Mouse (Mus musculus) mouse embryonic stem cell (cell line): Measurements from ENCODE around the gene Ptprg.

Source experiments
- in situ Hi-C, 2 experiments: fragments of 300-500 bp; cut with MboI; formaldehyde crosslinking; loops; 1 replicate in 1 of 2; 3 replicates in 1 of 2; pipeline ENCODE4 v1.14.3; 2019 to 2020; ENCODE audit warnings: low sequenced_read_pairs in 2 of 2, low pct_unique_long_range_greater_than_20kb in 1 of 2, mixed read lengths in 1 of 2; ENCODE audit not compliant: unreplicated experiment in 1 of 2

Ptprg gene

DNA sequence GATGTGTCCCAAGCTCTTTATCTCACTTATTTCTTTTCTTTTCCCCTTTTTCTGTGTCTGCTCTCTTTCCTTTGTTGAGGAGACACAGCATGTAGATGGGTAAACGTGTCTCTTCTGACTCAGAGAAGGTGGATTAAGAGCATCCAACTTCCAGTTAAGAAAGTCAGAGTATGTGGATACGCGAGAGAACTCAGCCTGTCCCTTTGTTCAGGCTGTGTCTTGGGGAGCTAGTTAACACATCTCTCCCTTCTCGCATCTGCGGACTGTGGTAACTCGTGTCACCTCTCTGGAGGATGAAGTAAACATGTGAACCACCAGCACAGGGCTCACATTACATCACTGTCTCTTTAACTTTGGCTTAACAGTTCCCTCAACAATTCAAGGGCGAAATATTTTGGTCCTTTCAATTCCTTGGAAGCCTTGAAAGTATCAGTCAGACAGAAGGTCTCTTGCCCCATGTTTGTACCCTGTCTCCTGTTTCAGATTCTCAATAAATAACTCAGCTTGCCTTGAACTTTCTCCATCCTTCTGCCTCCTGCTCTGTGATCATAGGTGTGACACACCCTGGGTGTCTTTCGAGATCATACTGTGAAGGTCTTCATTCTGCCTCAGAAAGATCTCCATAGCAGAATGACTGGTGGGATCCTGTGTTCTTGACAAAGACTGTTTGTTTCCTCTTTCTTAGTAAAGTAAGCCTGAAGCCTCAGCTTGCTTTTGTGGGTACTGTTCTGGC lies 51.0 kb downstream of the Ptprg start:
- in situ Hi-C loops: no loop called here

DNA sequence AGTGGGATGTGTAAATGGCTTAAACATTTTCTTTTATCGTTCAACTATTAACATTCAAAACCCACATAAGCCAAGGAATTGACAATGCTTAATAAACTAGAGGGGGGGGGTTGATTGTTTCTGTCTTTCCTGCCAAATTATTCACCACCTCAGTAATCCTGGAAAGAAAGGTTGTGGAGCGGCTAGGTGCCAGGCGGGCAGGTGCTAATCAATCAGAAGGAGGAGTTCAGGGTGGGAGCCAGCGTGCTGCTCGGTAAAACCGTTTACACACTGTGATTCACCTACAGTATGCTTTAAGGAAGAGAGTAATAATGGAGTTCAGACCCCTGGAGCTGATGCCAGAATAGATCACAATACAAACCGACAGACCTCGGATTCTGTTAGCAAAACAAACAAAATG lies 55.0 kb downstream of the Ptprg start:
- in situ Hi-C loops: no loop called here

DNA sequence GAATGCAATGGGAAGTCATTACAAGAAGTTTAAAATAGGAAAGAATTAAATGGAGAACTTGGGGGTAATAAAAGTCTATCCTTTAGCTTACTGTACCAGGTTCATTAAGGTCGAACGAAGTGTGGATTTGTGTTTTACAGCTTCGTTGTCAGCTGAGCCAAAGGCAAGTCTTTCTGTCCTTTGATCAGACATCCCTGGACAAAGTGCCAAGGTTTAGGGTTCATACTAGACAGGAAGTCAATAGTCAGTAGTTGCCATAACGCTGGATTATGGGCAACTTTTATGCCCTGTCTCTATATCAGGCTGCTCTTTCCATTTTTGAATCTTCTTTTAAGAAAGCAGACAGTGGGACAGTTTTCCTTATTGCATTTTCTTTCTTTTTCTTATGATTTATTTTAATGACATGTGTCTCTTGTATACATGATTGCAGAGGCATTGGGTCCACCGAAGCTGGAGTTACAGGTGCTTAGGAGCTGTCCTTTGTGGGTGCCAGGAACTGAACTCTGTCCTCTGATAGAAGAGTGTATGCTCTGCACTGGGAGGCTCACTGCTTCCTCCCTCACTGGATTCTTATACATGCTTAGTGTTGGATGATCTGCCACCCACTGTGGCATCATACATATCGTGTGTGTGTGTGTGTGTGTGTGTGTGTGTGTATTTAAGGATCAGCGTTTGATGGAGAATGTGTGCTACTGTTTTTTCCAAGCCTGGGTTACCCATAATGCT lies 56.7 kb downstream of the Ptprg start:
- in situ Hi-C loops: no loop called here

DNA sequence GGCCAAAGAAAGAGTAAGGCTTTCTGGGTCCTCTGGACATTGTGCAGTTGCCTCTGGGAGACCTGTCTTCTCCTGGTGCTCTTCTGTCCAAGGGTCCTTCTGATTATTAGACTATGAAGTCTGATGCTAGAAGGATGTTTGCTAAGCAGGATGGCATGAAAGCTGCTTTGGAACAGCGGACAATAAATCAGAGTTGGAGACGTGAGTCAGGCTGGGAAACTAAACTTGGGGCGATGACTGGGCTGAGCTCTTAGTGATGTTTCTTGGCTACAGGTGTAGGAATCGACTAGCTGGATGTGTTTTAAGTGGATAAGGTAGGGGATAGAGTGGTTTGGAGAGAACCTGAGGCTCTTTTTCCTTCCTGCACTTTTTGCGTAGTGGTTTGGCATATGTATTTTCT lies 59.1 kb downstream of the Ptprg start:
- in situ Hi-C loops: no loop called here

DNA sequence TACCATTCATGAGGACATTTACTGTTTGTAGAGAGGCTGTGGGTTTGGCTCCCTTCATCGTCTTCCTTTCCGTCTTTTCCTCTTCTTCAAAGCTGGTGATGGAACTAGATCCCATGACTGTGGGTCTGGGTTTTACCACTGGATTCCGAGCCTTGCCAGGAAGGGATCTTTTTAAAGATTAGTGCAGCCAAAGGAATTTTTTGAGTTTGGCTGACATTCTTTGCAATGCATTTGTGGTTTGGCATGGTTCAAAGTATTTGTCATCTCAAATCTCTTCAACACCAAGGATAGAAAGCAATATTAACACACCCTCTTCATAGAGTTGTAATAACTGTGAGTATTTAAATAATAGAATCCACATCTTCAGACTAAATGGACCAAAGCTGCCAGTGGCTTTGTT lies 59.8 kb downstream of the Ptprg start:
- in situ Hi-C loops: no loop called here

GRCm38 (mm10) chr14:11615697-11616096 lies 62.4 kb downstream of the Ptprg start:
- in situ Hi-C loops: no loop called here

DNA sequence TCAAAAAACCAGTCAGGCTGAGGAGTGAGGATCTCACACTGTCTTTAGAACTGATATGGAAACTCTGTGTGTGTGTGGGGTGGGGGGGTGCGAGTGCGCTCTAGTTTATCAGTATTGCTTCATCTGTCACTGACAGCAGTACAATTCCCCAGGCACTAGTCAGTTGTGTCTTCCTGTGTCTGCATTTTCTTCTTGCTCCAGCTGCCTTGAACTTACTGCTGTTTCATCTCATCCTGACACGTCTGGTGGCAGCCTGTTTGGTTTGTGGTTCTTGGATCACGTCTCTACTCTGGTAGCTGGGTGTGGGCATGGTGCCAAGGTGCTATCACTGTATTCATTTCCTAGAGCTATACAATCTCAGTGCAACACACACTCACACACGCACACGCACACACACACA lies 64.0 kb downstream of the Ptprg start:
- in situ Hi-C loops: no loop called here

DNA sequence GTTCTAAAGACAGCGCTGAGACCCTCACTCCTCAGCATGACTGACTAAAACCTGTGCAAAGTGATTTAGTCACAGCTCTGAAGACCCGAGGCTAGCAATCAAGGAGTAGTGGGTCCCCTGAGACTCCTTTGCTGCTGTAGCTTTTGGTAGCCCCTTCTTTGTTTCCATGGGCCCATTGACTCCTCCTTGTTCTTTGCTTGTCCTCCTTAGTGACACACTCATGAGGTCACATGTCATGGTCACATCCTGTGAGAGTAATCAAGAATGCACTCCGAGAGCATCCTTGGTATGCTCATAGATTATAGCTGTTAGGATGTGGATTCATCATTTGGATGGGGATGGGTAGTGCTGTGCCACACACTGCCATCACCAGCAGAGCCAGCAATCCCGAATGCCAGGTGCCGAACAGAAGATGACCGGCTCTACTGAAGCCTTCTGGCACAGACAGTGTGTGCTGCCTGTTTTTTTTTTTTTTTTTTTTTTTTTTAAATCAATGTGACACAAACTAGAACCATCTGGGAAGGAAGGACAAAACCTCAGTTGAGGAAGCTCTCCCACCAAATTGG lies 64.9 kb downstream of the Ptprg start:
- in situ Hi-C loops: no loop called here

GRCm38 (mm10) chr14:11619606-11620005 lies 66.3 kb downstream of the Ptprg start:
- in situ Hi-C loops: no loop called here

DNA sequence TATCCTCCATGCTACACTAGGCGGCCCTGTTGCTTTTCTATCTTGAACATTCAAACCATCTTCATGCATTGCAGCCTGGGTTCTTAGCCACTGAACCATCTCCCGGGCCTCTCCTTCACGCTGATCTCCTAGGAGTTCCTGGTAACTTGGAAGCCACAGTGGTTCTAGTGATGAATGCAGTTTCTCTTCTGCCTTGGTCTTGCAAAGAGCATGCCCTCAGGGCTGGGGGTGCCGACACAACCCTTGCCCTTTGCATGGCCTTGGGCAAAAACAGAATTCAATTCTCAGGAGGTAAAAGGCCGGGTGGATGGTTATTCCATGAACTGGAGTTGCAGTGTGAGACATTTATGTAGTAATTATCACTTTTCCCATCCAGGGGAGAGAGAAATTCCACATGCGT lies 67.0 kb downstream of the Ptprg start:
- in situ Hi-C loops: no loop called here

DNA sequence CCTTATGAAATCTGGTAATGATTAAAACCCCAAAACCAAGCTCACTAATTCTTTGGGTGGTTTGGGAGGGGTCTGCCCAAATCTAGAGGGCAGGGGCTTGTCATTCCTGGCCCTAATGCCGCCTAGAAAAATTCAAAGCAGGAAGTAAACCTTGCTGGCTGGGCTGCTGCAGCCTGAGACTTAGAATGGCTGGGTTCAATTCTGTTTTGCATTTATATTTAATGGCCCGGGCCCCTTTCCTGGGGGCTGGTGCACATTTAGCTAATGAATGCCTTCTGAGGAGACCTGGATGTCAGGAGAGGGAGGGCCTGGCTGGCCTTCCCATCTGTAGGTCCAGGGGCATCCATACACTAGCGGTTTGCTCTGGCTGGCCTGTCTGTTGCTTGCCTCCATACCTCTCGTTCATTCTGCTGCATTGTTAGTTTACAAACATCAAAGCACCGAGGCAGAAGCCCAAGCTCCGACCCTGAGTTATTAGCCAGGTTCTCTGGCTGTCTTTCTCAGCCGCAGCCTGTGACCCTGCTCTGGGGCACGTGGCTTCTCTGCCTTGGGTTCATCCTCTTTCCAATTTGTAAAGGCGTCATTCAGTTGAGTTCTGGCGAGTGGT lies 67.7 kb downstream of the Ptprg start:
- in situ Hi-C loops: no loop called here

DNA sequence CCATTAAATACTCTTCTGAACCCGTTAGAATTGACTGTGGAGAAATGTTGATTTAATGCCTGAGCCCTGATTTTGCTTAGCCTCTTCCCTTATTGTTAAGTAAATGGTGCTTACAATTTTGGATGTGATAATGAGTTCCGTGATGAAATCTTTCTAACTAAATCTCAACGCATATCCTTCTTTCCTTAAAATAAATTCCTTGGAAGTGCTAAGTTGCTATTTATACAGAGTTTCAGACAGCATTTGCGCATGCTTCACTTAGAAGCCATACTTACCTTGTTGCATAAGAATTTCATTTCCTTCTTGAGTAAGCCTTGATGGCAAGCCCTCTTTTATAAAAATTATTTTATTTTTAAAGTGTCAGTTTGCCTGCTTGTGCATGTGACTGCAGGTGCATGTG lies 70.2 kb downstream of the Ptprg start:
- in situ Hi-C loops: no loop called here

GRCm38 (mm10) chr14:11630736-11631135 lies 77.4 kb downstream of the Ptprg start:
- in situ Hi-C loops: no loop called here

GRCm38 (mm10) chr14:11631505-11631904 lies 78.2 kb downstream of the Ptprg start:
- in situ Hi-C loops: no loop called here

- in situ Hi-C loops: no loop called here
Measured at GRCm38 (mm10) chr14:11637673-11638072, 84.3 kb downstream of the Ptprg start.

DNA sequence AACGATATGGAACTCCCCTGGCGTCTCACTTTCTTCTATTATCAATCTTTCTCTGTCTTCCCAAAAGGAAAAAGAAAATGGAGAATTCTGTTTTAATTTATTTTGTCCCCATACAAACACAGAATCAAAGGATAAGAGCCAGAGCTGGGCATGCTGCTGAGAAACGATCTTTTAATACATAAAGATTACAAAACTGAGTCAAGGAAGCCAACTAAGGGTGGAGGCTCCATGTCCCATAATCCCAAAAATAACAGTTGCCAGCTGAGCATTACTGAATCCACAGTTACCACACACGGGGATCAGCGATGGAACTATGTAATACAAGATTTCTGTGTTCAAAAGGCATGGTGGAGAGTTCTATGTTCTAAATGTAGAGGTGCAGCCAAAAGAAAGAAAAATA lies 86.0 kb downstream of the Ptprg start:
- in situ Hi-C loops: no loop called here

- in situ Hi-C loops: no loop called here
Measured at GRCm38 (mm10) chr14:11640372-11640771, 87.0 kb downstream of the Ptprg start.

GRCm38 (mm10) chr14:11640996-11641395 lies 87.7 kb downstream of the Ptprg start:
- in situ Hi-C loops: no loop called here

- in situ Hi-C loops: no loop called here
Measured at GRCm38 (mm10) chr14:11642977-11643376, 89.6 kb downstream of the Ptprg start.
